Mouse (Mus musculus): ENCODE results near the gene Pard6a. TPM values are rescaled to one million over a fixed set of nuclear protein-coding genes. Genes with fewer than 3 reads are reported as not detected.

Pard6a gene
- polyA plus RNA-seq, 1 experiment from 2014 or later = 50.0 TPM

- no peak overlapping the region for H3K27ac ChIP-seq (ENCODE audit: low read length)
- H3K4me1 ChIP-seq (replicated peaks; ENCODE audit: control insufficient read depth, insufficient read depth, low read length) = peaks cover 39% of the 10 kb centered on the region
- no peak overlapping the region for H3K4me2 ChIP-seq (ENCODE audit: low read length)
- ATAC-seq = no peak
- WGBS = 89% methylated on average over 5 of the region's 5 CpGs
- H3K9me3 ChIP-seq (ENCODE audit: control insufficient read depth, low read length) = no peaks in the 10 kb centered on the region
- H3K27me3 ChIP-seq (replicated peaks; ENCODE audit: control insufficient read depth, insufficient read depth, low read length) = no peaks in the 10 kb centered on the region
- H3K9ac ChIP-seq (replicated peaks; ENCODE audit: low read depth, low read length) = no peak overlapping the region
- no peak overlapping the region for H3K4me3 ChIP-seq (replicated peaks; ENCODE audit: low read length)
- H3K36me3 ChIP-seq (ENCODE audit: control insufficient read depth, insufficient read depth) = peaks cover 12% of the 10 kb centered on the region; the same call in 1 of the 2 replicates
Observed at GRCm38 (mm10) chr8:105698734-105699133, 2.2 kb upstream of the Pard6a start.

DNA sequence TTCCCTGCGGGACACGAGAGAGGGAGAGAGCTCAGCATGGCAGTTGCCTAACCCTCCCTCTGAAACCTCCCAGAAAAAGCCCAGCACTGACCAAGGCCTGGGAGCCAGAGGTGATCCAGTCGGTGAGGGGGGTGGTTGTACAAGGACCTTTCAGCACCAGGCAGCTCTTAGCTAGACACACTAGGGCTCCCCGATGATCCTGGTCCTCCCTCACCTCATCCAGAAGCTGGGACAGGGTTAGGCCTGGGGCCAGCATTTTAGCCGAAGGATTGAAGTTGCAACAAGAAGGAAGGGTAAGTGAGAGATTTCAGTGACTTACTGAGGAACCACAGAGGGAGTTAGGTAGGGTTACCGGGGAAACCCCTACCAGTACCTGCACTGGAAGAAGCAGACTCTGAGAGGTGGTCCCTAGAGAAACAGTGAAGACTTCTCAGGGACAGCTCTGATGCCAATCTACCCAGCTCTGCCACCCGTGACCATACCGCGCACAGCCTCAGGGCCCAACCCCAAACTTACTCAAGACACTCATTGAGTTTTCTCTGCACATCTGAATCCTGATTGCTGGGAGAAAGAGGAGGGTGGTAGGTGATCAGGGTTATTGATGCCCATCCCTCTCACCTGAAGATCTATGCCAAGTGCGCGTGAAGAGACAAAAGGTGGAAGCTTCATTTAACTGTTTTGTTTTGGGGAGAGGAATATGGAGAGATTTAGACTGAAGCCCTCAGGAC lies 1.3 kb upstream of the Pard6a start:
- peaks cover 33% of the 10 kb centered on the region for H3K4me1 ChIP-seq (replicated peaks; ENCODE audit: control insufficient read depth, insufficient read depth, low read length)
- peak overlapping the region; percentile 95 for H3K4me2 ChIP-seq (ENCODE audit: low read length)
- H3K36me3 ChIP-seq (ENCODE audit: control insufficient read depth, insufficient read depth) = peaks cover 12% of the 10 kb centered on the region; the same call in 1 of the 2 replicates
- H3K27me3 ChIP-seq (replicated peaks; ENCODE audit: control insufficient read depth, insufficient read depth, low read length) = no peaks in the 10 kb centered on the region
- H3K4me3 ChIP-seq (replicated peaks; ENCODE audit: low read length) = peak overlapping the region; percentile 74
- WGBS = 89% methylated on average over 11 of the region's 11 CpGs
- no peak overlapping the region for H3K27ac ChIP-seq (ENCODE audit: low read length)
- no peaks in the 10 kb centered on the region for H3K9me3 ChIP-seq (ENCODE audit: control insufficient read depth, low read length)
- peak overlapping the region; percentile 73; the same call in 1 of the 2 replicates for H3K9ac ChIP-seq (replicated peaks; ENCODE audit: low read depth, low read length)
- ATAC-seq = no peak

DNA sequence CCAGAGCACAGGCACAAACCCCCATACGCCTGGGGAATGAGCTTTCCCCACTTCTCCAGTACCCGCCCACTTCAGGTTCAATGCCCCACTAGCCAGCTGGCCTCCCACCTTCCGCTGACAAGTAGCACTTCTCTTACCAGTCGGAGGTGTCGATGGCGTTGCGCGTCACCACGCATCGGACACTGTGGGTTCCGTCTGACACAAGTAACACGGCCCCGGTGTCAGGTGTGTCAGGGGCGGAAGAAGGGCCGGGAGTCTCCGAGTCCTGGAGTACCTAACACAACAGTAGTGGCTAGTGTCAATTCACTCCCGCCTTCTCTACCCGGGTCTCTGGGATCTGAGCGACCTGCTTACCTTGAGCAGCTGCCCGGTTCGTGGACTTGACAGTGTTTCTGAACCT lies 382 bp upstream of the Pard6a start:
- under 1% methylated on average over 21 of the region's 21 CpGs for WGBS
- peaks cover 10% of the 10 kb centered on the region; the same call in 1 of the 2 replicates for H3K36me3 ChIP-seq (ENCODE audit: control insufficient read depth, insufficient read depth)

DNA sequence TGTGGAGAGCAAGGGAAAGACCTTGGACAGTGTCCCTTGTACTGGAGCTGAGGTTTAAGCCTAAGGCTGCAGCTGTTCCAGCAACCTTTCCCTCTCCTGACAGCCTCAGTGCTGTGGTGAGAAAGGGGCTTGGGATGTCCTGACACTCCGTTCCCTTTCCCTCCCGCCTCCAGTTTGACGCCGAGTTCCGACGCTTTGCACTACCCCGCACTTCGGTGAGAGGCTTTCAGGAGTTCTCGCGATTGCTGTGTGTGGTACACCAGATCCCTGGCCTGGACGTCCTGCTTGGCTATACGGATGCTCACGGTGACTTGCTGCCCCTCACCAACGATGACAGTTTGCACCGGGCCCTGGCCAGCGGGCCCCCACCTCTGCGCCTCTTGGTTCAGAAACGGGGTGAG lies 1.1 kb downstream of the Pard6a start:
- peak overlapping the region; percentile 74 for H3K4me3 ChIP-seq (replicated peaks; ENCODE audit: low read length)
- H3K27me3 ChIP-seq (replicated peaks; ENCODE audit: control insufficient read depth, insufficient read depth, low read length) = no peaks in the 10 kb centered on the region
- 33% methylated on average over 18 of the region's 18 CpGs for WGBS
- peak overlapping the region; percentile 55 for H3K9ac ChIP-seq (replicated peaks; ENCODE audit: low read depth, low read length)
- ATAC-seq = peak; percentile 5
- no peaks in the 10 kb centered on the region for H3K9me3 ChIP-seq (ENCODE audit: control insufficient read depth, low read length)
- peaks cover 27% of the 10 kb centered on the region for H3K4me1 ChIP-seq (replicated peaks; ENCODE audit: control insufficient read depth, insufficient read depth, low read length)
- H3K27ac ChIP-seq (ENCODE audit: low read length) = peak overlapping the region; percentile 97
- peaks cover 7% of the 10 kb centered on the region; the same call in 1 of the 2 replicates for H3K36me3 ChIP-seq (ENCODE audit: control insufficient read depth, insufficient read depth)
- peak overlapping the region; percentile 95 for H3K4me2 ChIP-seq (ENCODE audit: low read length)

More for the DNA sequence above, 382 bp upstream of the Pard6a start:
- peak overlapping the region; percentile 74 for H3K4me3 ChIP-seq (replicated peaks; ENCODE audit: low read length)
- no peaks in the 10 kb centered on the region for H3K27me3 ChIP-seq (replicated peaks; ENCODE audit: control insufficient read depth, insufficient read depth, low read length)
- H3K4me1 ChIP-seq (replicated peaks; ENCODE audit: control insufficient read depth, insufficient read depth, low read length) = peaks cover 23% of the 10 kb centered on the region
- ATAC-seq = peak; percentile 47
- H3K27ac ChIP-seq (ENCODE audit: low read length) = peak overlapping the region; percentile 97
- no peaks in the 10 kb centered on the region for H3K9me3 ChIP-seq (ENCODE audit: control insufficient read depth, low read length)
- H3K4me2 ChIP-seq (ENCODE audit: low read length) = peak overlapping the region; percentile 95
- peak overlapping the region; percentile 73 for H3K9ac ChIP-seq (replicated peaks; ENCODE audit: low read depth, low read length)

DNA sequence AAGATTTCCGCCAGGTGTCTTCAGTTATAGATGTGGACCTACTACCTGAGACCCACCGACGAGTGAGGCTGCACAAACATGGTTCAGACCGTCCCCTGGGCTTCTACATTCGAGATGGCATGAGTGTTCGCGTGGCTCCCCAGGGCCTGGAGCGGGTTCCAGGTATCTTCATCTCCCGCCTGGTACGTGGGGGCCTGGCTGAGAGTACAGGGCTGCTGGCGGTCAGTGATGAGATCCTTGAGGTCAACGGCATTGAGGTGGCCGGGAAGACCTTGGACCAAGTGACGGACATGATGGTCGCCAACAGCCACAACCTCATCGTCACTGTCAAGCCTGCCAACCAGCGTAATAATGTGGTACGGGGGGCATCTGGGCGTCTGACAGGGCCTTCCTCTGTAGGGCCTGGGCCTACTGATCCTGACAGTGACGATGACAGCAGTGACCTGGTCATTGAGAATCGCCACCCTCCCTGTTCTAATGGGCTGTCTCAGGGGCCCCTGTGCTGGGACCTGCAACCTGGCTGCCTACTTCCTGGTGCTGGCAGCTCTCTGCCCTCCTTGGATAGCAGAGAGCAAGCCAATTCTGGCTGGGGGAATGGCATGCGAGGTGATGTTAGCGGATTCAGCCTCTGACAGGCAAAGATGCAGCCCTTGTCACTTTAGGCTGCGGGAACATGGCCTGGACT lies 1.9 kb downstream of the Pard6a start:
- no peaks in the 10 kb centered on the region for H3K9me3 ChIP-seq (ENCODE audit: control insufficient read depth, low read length)
- H3K4me1 ChIP-seq (replicated peaks; ENCODE audit: control insufficient read depth, insufficient read depth, low read length) = peaks cover 34% of the 10 kb centered on the region
- H3K4me2 ChIP-seq (ENCODE audit: low read length) = no peak overlapping the region
- no peak overlapping the region for H3K4me3 ChIP-seq (replicated peaks; ENCODE audit: low read length)
- WGBS = 91% methylated on average over 24 of the region's 24 CpGs
- H3K27me3 ChIP-seq (replicated peaks; ENCODE audit: control insufficient read depth, insufficient read depth, low read length) = no peaks in the 10 kb centered on the region
- peaks cover 4% of the 10 kb centered on the region; the same call in 1 of the 2 replicates for H3K36me3 ChIP-seq (ENCODE audit: control insufficient read depth, insufficient read depth)
- H3K27ac ChIP-seq (ENCODE audit: low read length) = no peak overlapping the region
- ATAC-seq = no peak
- H3K9ac ChIP-seq (replicated peaks; ENCODE audit: low read depth, low read length) = no peak overlapping the region

DNA sequence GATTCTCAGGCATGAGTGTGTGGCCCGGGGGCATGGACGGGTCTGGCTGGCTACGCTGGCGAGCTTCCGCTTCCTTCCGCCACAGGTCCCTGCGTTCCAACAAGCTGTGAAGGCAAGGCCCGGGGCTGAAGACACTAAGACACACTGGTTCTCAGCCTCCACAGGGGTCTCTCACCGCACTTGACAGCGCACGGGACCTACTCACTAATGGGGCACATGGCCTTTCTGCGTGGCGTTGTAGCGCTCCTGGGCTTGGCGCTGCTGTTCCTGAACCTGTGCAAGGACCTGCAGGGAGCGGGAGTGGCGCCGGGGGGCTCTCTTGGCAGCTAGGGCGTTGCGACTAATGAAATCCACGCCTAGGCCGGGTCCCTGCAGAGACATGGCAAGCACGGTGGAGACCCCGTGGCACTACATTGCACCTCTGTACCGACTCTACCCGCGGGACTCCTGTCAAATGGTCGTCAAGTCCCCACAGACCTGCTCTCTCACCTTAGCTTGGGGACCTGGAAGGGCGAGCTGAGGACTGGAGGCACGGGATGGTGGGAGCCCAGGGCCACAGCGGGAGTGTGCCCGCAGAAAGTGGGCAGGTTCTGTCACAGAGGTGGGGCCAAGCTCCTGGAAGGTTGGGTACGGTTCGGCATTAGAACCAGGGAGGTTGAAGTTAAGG lies 3.3 kb downstream of the Pard6a start:
- no peak overlapping the region for H3K4me2 ChIP-seq (ENCODE audit: low read length)
- H3K9ac ChIP-seq (replicated peaks; ENCODE audit: low read depth, low read length) = no peak overlapping the region
- no peaks in the 10 kb centered on the region for H3K27me3 ChIP-seq (replicated peaks; ENCODE audit: control insufficient read depth, insufficient read depth, low read length)
- no peak overlapping the region for H3K4me3 ChIP-seq (replicated peaks; ENCODE audit: low read length)
- 92% methylated on average over 34 of the region's 34 CpGs for WGBS
- H3K9me3 ChIP-seq (ENCODE audit: control insufficient read depth, low read length) = no peaks in the 10 kb centered on the region
- peaks cover 2% of the 10 kb centered on the region; the same call in 1 of the 2 replicates for H3K36me3 ChIP-seq (ENCODE audit: control insufficient read depth, insufficient read depth)
- no peak for ATAC-seq
- H3K4me1 ChIP-seq (replicated peaks; ENCODE audit: control insufficient read depth, insufficient read depth, low read length) = peaks cover 36% of the 10 kb centered on the region
- no peak overlapping the region for H3K27ac ChIP-seq (ENCODE audit: low read length)

- 92% methylated on average over 6 of the region's 6 CpGs for WGBS
- no peaks in the 10 kb centered on the region for H3K27me3 ChIP-seq (replicated peaks; ENCODE audit: control insufficient read depth, insufficient read depth, low read length)
- H3K36me3 ChIP-seq (ENCODE audit: control insufficient read depth, insufficient read depth) = peaks cover 2% of the 10 kb centered on the region; the same call in 1 of the 2 replicates
- no peak overlapping the region for H3K4me2 ChIP-seq (ENCODE audit: low read length)
- H3K4me3 ChIP-seq (replicated peaks; ENCODE audit: low read length) = no peak overlapping the region
- no peak overlapping the region for H3K27ac ChIP-seq (ENCODE audit: low read length)
- peaks cover 31% of the 10 kb centered on the region for H3K4me1 ChIP-seq (replicated peaks; ENCODE audit: control insufficient read depth, insufficient read depth, low read length)
- no peak for ATAC-seq
- H3K9me3 ChIP-seq (ENCODE audit: control insufficient read depth, low read length) = no peaks in the 10 kb centered on the region
- no peak overlapping the region for H3K9ac ChIP-seq (replicated peaks; ENCODE audit: low read depth, low read length)
Observed at GRCm38 (mm10) chr8:105704955-105705354, 4.0 kb downstream of the Pard6a start.

DNA sequence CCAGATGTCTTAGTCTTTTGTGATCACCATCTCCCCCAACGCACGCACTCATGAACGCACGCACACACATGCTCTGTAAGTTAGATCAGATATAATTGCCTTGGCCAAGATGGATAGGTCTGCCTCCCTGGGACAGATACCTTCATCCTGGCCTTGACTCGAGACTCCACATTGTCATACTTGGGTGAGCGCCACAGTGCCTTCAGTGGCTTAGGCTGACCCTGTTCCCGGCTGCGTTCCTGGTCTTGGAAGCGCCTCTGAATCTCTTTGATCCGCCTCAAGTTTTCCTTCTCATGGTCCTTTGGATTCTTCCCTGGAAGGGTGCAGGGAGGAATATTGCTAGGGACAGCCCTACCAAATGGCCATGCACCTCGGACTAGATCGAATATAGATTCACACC lies 5.5 kb downstream of the Pard6a start:
- H3K4me2 ChIP-seq (ENCODE audit: low read length) = no peak overlapping the region
- H3K36me3 ChIP-seq (ENCODE audit: control insufficient read depth, insufficient read depth) = peaks cover 2% of the 10 kb centered on the region; the same call in 1 of the 2 replicates
- no peak overlapping the region for H3K9ac ChIP-seq (replicated peaks; ENCODE audit: low read depth, low read length)
- ATAC-seq = no peak
- no peaks in the 10 kb centered on the region for H3K9me3 ChIP-seq (ENCODE audit: control insufficient read depth, low read length)
- no peak overlapping the region for H3K4me3 ChIP-seq (replicated peaks; ENCODE audit: low read length)
- H3K27me3 ChIP-seq (replicated peaks; ENCODE audit: control insufficient read depth, insufficient read depth, low read length) = no peaks in the 10 kb centered on the region
- 75% methylated on average over 12 of the region's 12 CpGs for WGBS
- H3K4me1 ChIP-seq (replicated peaks; ENCODE audit: control insufficient read depth, insufficient read depth, low read length) = peaks cover 26% of the 10 kb centered on the region
- H3K27ac ChIP-seq (ENCODE audit: low read length) = no peak overlapping the region
